Mouse (Mus musculus) bone marrow macrophage, adult 2 months (primary cell): Measurements from ENCODE around the gene Nme7. TPM values are rescaled to one million over a fixed set of nuclear protein-coding genes. Genes with fewer than 3 reads are reported as not detected.

ENCODE experiments used
- H3K27ac ChIP-seq: 2 replicates; pipeline ENCODE4 v1.5.1; 2012; ENCODE audit warnings: low read depth, low read length; ENCODE audit not compliant: insufficient read depth
- H3K4me1 ChIP-seq: 2 replicates; pipeline ENCODE4 v1.6.1; 2012; ENCODE audit warnings: low read length; ENCODE audit not compliant: control insufficient read depth, insufficient read depth
- H3K4me3 ChIP-seq: 2 replicates; pipeline ENCODE4 v1.5.1; 2012; ENCODE audit warnings: mild to moderate bottlenecking, low read length, moderate library complexity; ENCODE audit not compliant: insufficient read depth
- CTCF ChIP-seq: IDR thresholded peaks from 2 replicates; pipeline ENCODE4 v1.5.1; 2012; ENCODE audit warnings: low read depth, mild to moderate bottlenecking, low read length, moderate library complexity
- POLR2A ChIP-seq: IDR thresholded peaks from 2 replicates; pipeline ENCODE4 v1.6.1; 2012; ENCODE audit warnings: mild to moderate bottlenecking, low read depth, low read length, borderline replicate concordance
- polyA plus RNA-seq: library from polyadenylated mRNA; stranded (reverse); fragments of >200 nt; gene quantifications from 2 replicates; pipeline ENCODE4 v1.2.4, GENCODE M21; 2012; ENCODE audit not compliant: missing spikeins, insufficient read depth, insufficient read length

Gene Nme7
- polyA plus RNA-seq, 1 experiment, result 16.0 TPM

- Histone ChIP-seq H3K4me1 (peaks cover 9% of the 10 kb centered on the region), H3K4me3 (no peak overlapping the region), H3K27ac (no peak overlapping the region)
- TF ChIP-seq CTCF, result no peak
- TF ChIP-seq POLR2A, result no peak
Observed at GRCm38 (mm10) chr1:164440708-164441407, 136.9 kb downstream of the Nme7 start.

- H3K27ac ChIP-seq, result no peak overlapping the region
- no peak overlapping the region for H3K4me3 ChIP-seq
- H3K4me1 ChIP-seq, result peaks cover 9% of the 10 kb centered on the region
- TF ChIP-seq CTCF (no peak), POLR2A (no peak)
Observed at GRCm38 (mm10) chr1:164441408-164441974, 137.6 kb downstream of the Nme7 start.

GRCm38 (mm10) chr1:164445620-164446162 is 141.8 kb downstream of the Nme7 start:
- no peak for TF ChIP-seq POLR2A
- TF ChIP-seq CTCF, result no peak
- Histone ChIP-seq H3K27ac (no peak overlapping the region), H3K4me1 (peaks cover under 1% of the 10 kb centered on the region; the same call in 1 of the 2 replicates), H3K4me3 (no peak overlapping the region)

GRCm38 (mm10) chr1:164446535-164446934 is 142.6 kb downstream of the Nme7 start:
- Histone ChIP-seq H3K4me3 (no peak overlapping the region), H3K27ac (no peak overlapping the region), H3K4me1 (no peaks in the 10 kb centered on the region)
- TF ChIP-seq POLR2A (no peak), CTCF (no peak)

- TF ChIP-seq POLR2A (no peak), CTCF (no peak)
- no peak overlapping the region for H3K4me3 ChIP-seq
- H3K4me1 ChIP-seq, result no peaks in the 10 kb centered on the region
- no peak overlapping the region for H3K27ac ChIP-seq
Observed at GRCm38 (mm10) chr1:164447521-164447920, 143.6 kb downstream of the Nme7 start.

GRCm38 (mm10) chr1:164449626-164450025 is 145.7 kb downstream of the Nme7 start:
- TF ChIP-seq POLR2A, result no peak
- TF ChIP-seq CTCF, result no peak
- no peak overlapping the region for H3K4me3 ChIP-seq
- H3K27ac ChIP-seq, result no peak overlapping the region
- no peaks in the 10 kb centered on the region for H3K4me1 ChIP-seq

- no peak overlapping the region for H3K27ac ChIP-seq
- H3K4me3 ChIP-seq, result no peak overlapping the region
- TF ChIP-seq POLR2A, result no peak
- H3K4me1 ChIP-seq, result no peaks in the 10 kb centered on the region
Observed at GRCm38 (mm10) chr1:164450231-164450630, 146.3 kb downstream of the Nme7 start.

- H3K4me1 ChIP-seq, result no peaks in the 10 kb centered on the region
- no peak overlapping the region for H3K4me3 ChIP-seq
- TF ChIP-seq CTCF, result no peak
- no peak for TF ChIP-seq POLR2A
- H3K27ac ChIP-seq, result no peak overlapping the region
Observed at GRCm38 (mm10) chr1:164450644-164451043, 146.7 kb downstream of the Nme7 start.

- no peak overlapping the region for H3K27ac ChIP-seq
- H3K4me1 ChIP-seq, result no peaks in the 10 kb centered on the region
- no peak overlapping the region for H3K4me3 ChIP-seq
- TF ChIP-seq CTCF (no peak), POLR2A (no peak)
Observed at GRCm38 (mm10) chr1:164451346-164451745, 147.4 kb downstream of the Nme7 start.

- TF ChIP-seq POLR2A (no peak), CTCF (no peak)
- Histone ChIP-seq H3K4me1 (no peaks in the 10 kb centered on the region), H3K4me3 (no peak overlapping the region), H3K27ac (no peak overlapping the region)
Observed at GRCm38 (mm10) chr1:164452580-164452979, 148.7 kb downstream of the Nme7 start.
